Mouse (Mus musculus) ovary, postnatal 14 days (tissue): ENCODE measurements around the gene Mtor.
A peak's percentile ranks its signal among the peaks of the same experiment; 100 is the strongest.

Experiments used
- DNase-seq: peaks from one replicate; pipeline ENCODE4 v3.0.0; 2022; ENCODE audit warnings: low spot score

Mtor gene

DNA sequence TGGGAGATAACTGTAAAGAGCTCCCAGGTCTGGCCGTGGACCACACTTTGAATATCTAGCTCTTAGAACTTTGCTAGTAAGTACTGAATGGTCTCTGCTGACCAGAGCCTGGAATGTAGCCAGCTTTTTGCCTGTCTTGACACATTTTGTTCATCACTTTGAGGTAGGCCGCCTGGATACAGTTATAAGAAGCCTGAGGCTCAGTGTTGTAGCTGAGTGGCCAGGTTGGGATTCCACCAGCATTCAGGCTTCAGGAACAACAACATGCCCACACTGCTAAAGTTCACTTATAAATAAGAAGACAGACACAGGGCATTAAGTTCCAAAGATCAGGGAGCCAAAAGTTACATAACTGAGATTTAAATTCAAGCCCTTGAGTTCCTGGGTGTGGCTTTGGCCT is 39.4 kb downstream of the Mtor start:
- no peak for DNase-seq

- DNase-seq = no peak
These were observed 42.1 kb downstream of the Mtor start for GRCm38 (mm10) chr4:148490502-148490901.

DNA sequence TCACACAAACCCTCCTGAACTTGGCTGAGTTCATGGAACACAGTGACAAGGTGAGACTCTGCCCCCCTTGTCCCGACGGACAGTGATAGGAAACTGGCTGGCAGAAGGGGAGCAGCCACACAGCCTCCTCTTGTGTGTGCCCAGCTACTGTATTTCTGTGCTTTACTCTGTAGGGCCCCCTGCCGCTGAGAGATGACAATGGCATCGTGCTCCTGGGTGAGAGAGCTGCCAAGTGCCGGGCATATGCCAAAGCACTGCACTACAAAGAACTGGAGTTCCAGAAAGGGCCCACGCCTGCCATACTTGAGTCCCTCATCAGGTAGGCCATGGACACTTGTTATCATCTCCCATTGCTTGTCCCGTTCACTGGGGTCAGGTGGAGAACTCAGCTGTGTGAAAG is 43.0 kb downstream of the Mtor start:
- DNase-seq = no peak

GRCm38 (mm10) chr4:148495160-148495559 is 46.7 kb downstream of the Mtor start:
- DNase-seq = no peak

GRCm38 (mm10) chr4:148495874-148496689 is 47.7 kb downstream of the Mtor start:
- DNase-seq = no peak

GRCm38 (mm10) chr4:148500410-148500867 is 52.0 kb downstream of the Mtor start, which contains the start of gene Angptl7:
Gene Angptl7 (minus strand): TSS chr4:148500460.
- DNase-seq = no peak

GRCm38 (mm10) chr4:148504497-148504959 is 56.1 kb downstream of the Mtor start:
- DNase-seq = peak; percentile 36

DNA sequence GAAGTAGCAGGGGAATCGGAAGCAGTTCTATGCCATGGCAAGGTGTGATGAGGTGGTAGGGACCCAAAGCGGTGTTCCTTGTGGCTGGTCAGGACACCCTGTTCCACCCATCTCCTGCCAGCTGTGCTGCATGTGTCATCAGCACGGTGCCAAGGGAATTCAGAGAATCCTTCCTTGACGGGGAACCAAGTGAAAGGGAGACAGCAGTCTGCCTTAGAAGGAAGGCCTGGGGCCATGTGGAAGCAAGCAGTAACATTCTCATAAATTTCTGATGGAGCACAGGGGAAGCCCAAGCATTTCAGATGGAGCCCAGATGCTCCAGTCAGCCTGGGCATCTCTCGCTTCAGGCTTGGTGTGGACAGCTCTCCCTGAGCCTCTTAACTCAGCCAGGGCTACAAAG is 59.2 kb downstream of the Mtor start:
- DNase-seq = no peak

DNA sequence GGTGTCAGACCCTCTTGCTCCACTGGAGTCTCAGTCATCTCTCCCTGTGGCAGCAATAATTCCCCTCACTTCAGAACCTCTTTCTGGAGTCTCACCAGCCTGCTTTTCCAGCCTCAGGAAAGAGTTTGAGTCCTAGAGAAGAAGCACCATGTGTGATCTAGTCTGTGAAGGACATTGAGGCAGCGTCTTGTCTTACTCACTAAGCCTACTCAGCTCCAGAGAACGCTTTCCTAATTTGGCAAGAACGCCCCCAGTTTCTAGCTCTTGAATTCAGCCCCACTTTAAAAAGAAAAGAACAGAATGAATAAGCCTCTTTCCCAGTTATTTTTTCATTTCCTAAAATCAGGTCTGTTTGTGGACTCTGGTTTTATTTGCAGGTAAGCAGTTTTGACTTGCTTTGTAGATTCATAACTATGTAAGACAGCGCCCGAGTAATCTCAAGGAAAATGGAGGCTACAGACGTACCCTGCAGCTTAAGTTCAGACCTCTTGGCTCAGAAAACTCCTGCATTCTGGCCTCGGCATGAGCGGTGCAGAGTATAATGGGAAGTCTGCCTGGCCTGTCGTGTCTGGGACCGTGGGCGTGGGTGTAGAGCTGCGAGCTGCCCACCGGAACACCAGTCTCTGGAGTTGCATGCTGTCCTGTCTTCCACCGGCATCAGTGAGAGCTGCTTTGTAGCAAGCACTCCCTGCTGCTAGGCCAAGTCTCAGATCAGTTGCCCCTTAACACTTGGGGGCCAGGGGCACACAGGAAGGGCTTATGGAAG is 59.9 kb downstream of the Mtor start:
- no peak for DNase-seq

DNA sequence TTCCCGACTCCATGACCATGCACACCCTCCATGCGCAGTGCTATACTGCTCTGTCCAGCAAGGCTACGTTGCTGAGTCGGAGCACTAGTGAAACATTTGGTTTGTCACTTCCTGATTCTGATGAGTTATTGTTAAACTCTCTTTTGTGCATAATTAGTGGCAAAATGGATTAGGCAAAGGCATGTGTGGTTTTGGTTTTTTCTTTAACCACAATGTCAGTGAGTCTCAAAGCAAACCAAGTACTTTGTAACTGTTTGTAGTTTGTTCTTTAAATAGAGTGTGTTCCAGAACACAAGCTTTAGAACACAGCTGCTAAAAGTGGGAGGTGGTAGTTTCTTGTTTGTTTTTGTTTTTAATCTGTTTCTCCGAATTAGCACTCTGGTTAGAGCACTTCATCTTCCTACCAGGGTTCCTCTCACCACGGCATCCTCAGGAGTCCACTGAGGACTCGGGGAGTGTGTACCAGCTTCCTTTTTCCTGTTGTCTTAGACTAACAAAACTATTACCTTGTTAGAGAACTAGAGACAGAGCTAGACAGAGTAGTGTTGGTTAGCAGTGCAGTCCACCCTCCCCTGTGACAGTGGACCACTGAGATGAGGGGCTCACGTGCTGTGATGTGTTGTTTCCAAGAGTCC is 61.2 kb downstream of the Mtor start:
- no peak for DNase-seq

- DNase-seq = no peak
These were observed 62.3 kb downstream of the Mtor start for GRCm38 (mm10) chr4:148510691-148511090.

DNA sequence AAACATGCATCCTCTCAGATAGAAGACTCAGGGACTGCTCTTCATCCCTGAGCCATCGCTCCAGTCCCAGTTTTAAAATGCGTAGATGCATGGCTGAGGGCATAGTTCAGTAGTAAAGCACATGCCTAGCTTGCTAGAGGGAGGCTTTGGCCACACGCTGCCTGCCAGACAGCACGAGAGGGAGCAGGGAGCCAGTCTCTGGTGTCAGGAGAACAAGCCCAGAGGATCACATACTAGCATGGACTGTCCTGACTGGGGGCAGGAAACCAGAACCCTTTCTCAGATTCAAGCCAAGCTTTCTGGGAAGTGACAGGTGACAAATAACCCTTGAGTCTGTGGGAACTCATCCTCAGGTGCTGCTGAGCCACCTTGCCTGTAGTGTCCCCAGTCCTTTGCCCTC is 62.9 kb downstream of the Mtor start:
- DNase-seq = no peak

DNA sequence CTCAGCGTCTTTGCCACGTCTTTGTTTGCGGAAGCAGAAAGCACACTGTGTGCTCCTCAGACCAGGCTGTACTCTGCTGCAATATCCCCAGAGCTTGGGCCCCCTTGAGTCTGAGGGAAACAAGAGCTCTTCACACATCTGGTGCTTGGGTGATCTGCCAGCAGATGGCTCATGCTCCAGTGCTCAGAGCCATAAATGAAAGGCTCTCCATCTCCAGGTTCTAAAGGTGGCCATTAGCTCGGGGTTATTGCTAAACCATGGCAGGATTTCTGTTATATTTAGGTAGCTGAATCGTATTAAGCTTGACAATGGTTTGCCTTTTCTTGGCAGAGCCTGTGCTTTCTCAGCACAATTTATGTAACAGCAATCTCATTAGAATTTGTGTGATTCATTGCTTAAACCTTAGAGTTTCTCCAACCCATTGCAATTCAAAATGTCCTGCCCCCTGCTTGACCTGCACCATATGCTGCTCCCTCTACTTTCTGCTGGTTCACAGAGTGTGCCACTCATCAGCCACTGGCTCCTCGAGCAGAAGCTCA is 64.7 kb downstream of the Mtor start:
- DNase-seq = no peak

- DNase-seq = no peak
These were observed 66.9 kb downstream of the Mtor start for GRCm38 (mm10) chr4:148515313-148515712.

- no peak for DNase-seq
These were observed 69.4 kb downstream of the Mtor start for GRCm38 (mm10) chr4:148517809-148518208.

DNA sequence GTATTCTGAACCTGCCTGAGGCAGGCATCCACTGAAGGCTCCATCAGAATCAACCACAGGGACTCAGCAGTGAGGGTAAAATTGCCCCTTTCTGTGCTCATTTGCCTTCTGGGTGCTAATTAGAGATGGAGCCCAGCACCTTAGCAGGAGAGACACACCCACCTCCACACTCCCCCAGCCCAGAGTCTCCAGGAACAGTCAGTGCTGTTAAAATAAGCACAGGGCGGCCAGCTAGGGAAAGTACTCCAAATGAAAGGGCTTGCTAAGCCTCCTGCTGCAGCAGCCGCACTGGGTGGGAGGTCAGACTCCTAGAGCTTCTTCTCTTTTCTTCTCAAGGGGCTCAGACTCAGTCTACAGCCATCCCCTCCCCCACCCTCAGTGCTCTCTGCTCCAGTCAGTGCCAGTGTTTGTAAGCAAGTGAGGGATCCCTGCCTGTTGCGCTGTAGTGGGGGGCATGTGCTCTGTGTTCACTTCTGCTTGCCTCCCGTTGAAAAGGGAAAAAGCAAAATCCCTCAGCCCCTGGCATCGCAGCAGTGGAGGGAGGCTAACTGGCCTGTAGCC is 69.9 kb downstream of the Mtor start:
- no peak for DNase-seq

GRCm38 (mm10) chr4:148523538-148523937 is 75.1 kb downstream of the Mtor start:
- no peak for DNase-seq

DNA sequence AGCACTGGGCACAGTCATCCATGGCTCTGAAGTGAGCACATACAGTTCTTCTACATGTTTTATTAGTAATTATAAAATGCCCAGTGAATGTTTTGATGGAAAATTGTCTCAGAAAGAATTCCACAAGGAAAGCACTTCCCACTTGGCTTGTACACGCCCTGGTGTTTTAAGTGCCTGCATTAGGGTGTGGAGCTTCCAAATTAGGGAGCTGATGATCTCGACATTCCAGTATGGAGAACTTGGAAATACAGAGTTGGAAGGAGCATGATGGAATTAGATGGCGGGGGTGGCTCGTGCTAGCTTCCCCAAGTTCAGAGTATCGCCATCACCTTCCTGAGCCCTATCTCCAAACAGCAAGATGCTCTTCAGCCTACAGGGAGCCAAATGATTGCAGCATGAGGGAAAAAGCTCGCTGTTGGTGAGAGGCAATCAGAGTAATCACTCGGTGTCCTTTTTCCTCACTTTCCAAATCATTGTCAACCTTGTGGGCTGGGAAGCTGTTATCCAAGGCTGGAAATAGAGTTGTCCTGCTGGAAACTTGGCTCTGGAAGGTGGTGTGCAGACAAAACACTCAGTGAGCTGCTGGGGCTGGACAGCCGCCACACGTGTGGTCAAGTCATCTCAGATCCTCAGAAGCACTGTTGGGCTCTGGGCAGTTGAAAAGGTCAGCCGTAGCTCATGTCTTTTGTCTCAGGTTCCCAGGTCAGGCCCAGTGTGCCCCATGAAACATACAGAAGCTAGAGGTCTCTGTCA is 78.9 kb downstream of the Mtor start:
- DNase-seq = no peak

DNA sequence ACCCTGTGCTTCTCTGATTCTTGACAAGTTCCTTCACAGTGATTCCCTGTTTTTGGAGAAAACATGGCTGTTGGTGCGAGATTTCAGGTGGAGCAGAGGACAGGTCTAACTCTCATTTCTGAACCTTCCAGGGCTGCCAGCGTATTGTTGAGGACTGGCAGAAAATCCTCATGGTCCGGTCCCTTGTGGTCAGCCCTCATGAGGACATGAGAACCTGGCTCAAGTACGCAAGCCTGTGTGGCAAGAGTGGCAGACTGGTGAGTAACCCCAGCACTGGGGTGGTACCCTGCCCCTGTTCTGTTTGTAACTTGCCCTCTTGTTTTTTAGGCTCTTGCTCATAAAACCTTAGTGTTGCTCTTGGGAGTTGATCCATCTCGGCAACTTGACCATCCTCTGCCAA is 81.9 kb downstream of the Mtor start:
- no peak for DNase-seq

- DNase-seq = no peak
These were observed 82.4 kb downstream of the Mtor start for GRCm38 (mm10) chr4:148530778-148531177.

GRCm38 (mm10) chr4:148531341-148531740 is 82.9 kb downstream of the Mtor start:
- DNase-seq = no peak
